Mouse (Mus musculus): ENCODE results near the gene Hipk3. TPM values are rescaled to one million over a fixed set of nuclear protein-coding genes. Genes with fewer than 3 reads are reported as not detected.

Gene Hipk3
- polyA plus RNA-seq, 1 experiment, result 19.1 TPM

GRCm38 (mm10) chr2:104383589-104383988 is 110.7 kb downstream of the Hipk3 start:
- TF ChIP-seq POLR2A (IDR thresholded peaks at IDR 0.05; ENCODE audit: borderline replicate concordance, extremely low read depth, insufficient read depth, insufficient read length, poor library complexity, severe bottlenecking), result no peak
- no peak for TF ChIP-seq CTCF (IDR thresholded peaks at IDR 0.05; ENCODE audit: borderline replicate concordance, extremely low read depth, insufficient read depth, insufficient read length)

GRCm38 (mm10) chr2:104382813-104383212 is 111.4 kb downstream of the Hipk3 start:
- TF ChIP-seq CTCF (IDR thresholded peaks at IDR 0.05; ENCODE audit: borderline replicate concordance, extremely low read depth, insufficient read depth, insufficient read length) (no peak), POLR2A (IDR thresholded peaks at IDR 0.05; ENCODE audit: borderline replicate concordance, extremely low read depth, insufficient read depth, insufficient read length, poor library complexity, severe bottlenecking) (no peak)
- DNase-seq (ENCODE audit: low read depth), result no peak

More at GRCm38 (mm10) chr2:104383589-104383988, 110.7 kb downstream of the Hipk3 start:
- DNase-seq (ENCODE audit: low read depth), result no peak

GRCm38 (mm10) chr2:104379304-104379703 is 114.9 kb downstream of the Hipk3 start:
- TF ChIP-seq CTCF (IDR thresholded peaks at IDR 0.05; ENCODE audit: borderline replicate concordance, extremely low read depth, insufficient read depth, insufficient read length), result no peak
- DNase-seq (ENCODE audit: low read depth), result peak; percentile 40

GRCm38 (mm10) chr2:104378791-104379190 is 115.5 kb downstream of the Hipk3 start:
- TF ChIP-seq POLR2A (IDR thresholded peaks at IDR 0.05; ENCODE audit: borderline replicate concordance, extremely low read depth, insufficient read depth, insufficient read length, poor library complexity, severe bottlenecking) (no peak), CTCF (IDR thresholded peaks at IDR 0.05; ENCODE audit: borderline replicate concordance, extremely low read depth, insufficient read depth, insufficient read length) (no peak)
- peak; percentile 30 for DNase-seq (ENCODE audit: low read depth)

GRCm38 (mm10) chr2:104377990-104378389 is 116.3 kb downstream of the Hipk3 start:
- DNase-seq (ENCODE audit: low read depth), result no peak
- TF ChIP-seq CTCF (IDR thresholded peaks at IDR 0.05; ENCODE audit: borderline replicate concordance, extremely low read depth, insufficient read depth, insufficient read length) (no peak), POLR2A (IDR thresholded peaks at IDR 0.05; ENCODE audit: borderline replicate concordance, extremely low read depth, insufficient read depth, insufficient read length, poor library complexity, severe bottlenecking) (no peak)

Other genes with a start within 250 kb of the Hipk3 start
- gene D430041D05Rik, start 83.4 kb downstream of the Hipk3 start, polyA plus RNA-seq (2012; rRNA removed), result 8.7 and 18.1 TPM in 2 replicates
- gene Cstf3, start 96.1 kb upstream of the Hipk3 start, polyA plus RNA-seq (2012; rRNA removed), result 55.3 and 55.5 TPM in 2 replicates
- gene Tcp11l1, start 217.7 kb upstream of the Hipk3 start, polyA plus RNA-seq (2012; rRNA removed), result 25.5 and 33.9 TPM in 2 replicates
- gene Pin1rt1, start 221.9 kb upstream of the Hipk3 start, polyA plus RNA-seq (2012; rRNA removed), result 0.08 TPM in 1 of 2 replicates, not detected in the other
- 1.6 and 2.2 TPM in 2 replicates for gene Depdc7, start 248.4 kb upstream of the Hipk3 start, polyA plus RNA-seq (2012; rRNA removed)

All from brain, embryonic 14.5 days (tissue).